Mouse (Mus musculus) erythroblast, embryonic 14.5 days (primary cell): ENCODE measurements around the gene Gm45716.

Experiments
- GATA1 ChIP-seq: IDR thresholded peaks from 2 replicates; pipeline ENCODE4 v1.6.1; 2012; ENCODE audit warnings: low read length, inconsistent platforms, mixed read lengths
- TAL1 ChIP-seq: IDR thresholded peaks from 3 replicates; pipeline ENCODE4 v1.6.1; 2012; ENCODE audit warnings: low read length, inconsistent platforms, mixed read lengths

DNA sequence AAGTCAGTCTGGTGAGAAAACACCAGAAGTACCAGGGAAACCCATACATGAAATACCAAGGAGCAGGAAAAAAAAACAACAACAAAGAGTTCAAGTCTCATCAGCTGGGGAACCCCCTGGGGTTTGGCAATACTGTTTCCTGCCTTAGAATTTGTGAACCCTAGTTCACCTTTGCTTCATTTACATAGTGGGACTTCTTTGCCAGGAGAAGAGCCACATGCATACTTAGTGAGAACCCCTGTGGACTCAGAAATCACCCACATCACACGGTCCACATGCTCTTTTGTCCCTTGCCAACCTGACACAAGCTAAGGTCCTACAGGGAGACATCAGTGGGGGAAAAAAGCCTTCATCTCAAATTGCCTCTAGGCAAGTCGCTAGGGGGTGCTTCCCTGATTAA lies 51.2 kb downstream of the Gm45716 start:
- TF ChIP-seq GATA1 (no peak), TAL1 (no peak)
